Mouse (Mus musculus) gastrocnemius, postnatal 4 days (tissue): Measurements from ENCODE around the gene Slc25a12. TPM values are rescaled to one million over a fixed set of nuclear protein-coding genes. Genes with fewer than 3 reads are reported as not detected.

Experiments used
- DNase-seq, 2 experiments: peaks; one replicate each; pipeline ENCODE4 v3.0.0; 2021 to 2022; ENCODE audit warnings: low spot score in 2 of 2, mixed read lengths in 2 of 2
- total RNA-seq, 2 experiments: library from RNA; stranded (reverse); gene quantifications; 2 replicates each; pipeline ENCODE4 v1.2.3; 2021

Slc25a12 gene
- total RNA-seq, 2 experiments from 2014 or later = 179 to 227 TPM

DNA sequence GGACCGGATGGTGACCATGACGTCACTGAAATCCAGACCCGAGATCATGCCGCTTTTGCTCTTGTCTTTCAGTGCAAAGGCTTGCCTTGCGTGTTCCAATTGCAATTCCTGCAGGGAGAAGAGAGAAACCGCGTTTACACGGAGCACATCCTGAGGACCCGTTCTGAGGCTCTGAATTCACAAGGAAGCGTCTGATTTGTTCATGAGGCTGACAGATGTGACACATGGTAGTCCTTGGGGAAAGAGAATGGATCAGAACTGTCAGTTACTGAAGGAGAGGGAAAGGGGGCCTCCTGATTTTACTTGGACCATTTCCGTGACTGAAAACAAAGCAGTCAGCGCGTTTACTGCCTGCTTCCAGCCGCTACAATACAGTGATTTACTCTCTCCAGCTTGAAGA is 52.5 kb downstream of the Slc25a12 start:
- DNase-seq = no peak

DNA sequence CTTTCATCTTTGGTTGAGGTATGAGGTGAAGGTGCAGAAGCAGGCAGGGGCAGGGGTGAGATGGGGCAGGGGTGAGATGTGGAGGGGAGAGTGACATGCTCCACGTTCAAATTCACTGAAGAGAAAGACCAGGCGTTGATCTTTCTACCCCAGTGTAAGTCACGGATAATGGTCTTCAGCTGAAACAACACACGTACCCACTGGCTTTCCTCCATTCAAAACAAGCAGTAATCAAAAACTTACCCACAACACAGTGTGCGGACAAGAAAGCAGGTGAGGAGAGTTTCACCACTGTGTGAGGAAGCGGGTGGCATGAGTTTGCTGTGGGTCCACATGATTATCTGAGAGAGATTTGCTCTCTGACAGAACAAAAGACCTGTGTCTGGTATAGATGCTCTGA is 53.5 kb downstream of the Slc25a12 start:
- DNase-seq = no peak

DNA sequence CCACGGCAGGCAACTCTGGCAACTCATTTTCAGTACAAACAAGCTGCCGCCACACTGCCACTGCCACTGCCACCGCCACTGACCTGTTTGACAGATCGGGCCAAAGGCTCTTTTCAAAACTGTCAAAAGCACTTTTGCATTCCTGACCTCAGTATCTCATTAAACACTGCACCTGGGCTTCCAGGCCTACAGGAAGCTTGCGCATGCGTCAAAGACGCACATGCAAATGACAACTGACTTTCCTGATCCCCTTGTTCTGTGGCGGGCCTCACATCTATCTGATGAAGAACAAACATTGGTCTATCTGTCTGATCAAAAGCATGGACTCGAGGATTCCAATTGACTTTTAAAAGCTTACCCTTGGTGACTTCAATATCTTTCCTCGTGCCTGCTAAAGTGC is 55.5 kb downstream of the Slc25a12 start:
- DNase-seq = no peak

DNA sequence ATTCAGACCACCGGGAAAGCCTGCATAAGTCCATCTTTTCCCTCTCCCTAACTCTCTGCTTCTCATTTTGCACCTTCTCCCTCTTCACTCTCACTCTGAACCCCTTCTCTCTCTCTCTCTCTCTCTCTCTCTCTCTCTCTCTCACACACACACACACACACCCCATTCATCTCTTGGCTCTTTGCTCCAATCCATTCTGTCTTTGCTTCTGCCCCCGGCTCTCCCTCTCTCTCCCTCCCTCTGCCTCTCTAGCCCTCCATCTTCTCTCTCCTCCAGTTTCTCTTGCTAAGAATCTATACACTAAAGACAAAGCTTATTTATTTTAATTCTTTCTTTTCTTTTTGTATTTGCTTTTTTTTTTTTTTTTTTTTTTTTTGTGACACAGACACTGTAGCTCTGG is 57.8 kb downstream of the Slc25a12 start:
- no peak for DNase-seq

DNA sequence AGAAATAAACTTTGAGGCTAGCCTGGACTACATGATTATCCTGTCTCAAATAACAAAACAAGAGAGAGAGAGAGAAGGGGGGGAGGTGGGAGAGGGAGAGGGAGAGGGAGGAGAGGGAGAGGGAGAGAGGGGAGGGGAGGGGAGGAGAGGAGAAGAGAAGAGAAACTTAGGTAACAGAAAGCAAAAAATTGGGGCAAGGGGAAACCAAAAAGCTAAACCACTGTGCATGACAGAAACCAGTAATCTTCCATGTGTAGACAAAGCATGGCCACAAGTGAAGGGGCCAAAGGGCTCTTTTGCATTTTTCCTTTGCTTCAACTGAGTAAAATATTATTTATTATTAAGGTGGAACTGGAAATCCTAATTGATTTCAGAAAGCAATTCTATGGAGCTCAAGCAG is 61.2 kb downstream of the Slc25a12 start:
- no peak for DNase-seq

DNA sequence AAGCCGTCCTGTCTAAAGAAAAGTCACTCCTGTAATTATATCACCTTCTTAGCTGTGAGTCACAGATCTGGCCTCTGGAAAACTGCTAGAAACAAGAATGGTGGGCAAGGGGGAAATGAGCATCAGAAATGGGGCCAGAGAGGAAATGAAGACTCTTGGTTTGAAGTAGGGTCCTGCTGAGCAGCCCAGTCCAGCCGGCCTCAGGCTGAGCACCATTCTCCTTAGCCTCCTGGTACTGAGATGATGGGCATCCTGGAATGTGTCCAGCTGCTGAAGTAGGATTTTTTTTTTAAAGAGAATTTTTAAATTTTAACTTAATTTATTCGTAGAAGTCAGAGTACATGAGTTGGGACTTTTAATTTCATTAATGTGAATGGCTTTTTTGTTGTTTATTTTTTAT is 62.7 kb downstream of the Slc25a12 start:
- DNase-seq = no peak

DNA sequence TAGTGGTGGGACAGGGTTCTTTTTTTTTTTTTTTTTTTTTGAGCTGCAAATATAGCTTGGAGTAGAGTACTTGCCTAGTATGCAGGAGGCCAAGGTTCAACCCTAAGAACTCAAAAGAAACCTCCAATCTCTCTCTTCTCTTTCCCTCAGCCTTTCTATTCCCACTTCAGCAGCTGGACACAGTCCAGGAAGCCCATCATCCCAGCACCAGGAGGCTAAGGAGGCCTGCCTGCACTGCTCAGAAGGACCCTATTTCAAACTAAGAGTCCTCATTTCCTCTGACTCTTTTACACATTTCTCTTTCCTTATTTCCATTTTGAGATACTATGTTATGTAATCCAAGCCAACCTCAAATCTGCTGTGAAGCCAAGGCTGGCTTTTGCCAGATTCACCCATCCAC is 64.3 kb downstream of the Slc25a12 start:
- no peak for DNase-seq

DNA sequence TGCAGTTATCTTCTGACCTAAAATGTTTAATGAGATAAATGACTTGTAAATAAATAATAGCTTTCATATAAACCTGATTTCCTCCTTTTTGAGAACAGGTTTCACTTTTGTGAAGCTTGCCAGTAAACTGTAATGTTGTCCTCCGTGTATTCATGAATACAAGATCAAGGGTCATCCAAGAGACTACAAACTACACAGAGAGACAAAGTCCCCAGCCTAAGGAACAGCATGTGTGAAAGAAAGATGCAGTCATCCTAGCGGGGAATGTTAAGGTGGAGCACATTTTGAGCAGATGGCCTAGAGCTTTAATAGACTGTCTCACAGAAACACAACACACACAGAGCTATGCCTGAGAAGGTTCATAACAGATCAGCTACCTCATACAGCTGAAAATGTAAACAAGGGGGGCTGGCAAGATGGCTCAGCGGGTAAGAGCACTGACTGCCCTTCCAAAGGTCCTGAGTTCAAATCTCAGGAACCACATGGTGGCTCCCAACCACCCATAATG is 65.3 kb downstream of the Slc25a12 start:
- DNase-seq = no peak

DNA sequence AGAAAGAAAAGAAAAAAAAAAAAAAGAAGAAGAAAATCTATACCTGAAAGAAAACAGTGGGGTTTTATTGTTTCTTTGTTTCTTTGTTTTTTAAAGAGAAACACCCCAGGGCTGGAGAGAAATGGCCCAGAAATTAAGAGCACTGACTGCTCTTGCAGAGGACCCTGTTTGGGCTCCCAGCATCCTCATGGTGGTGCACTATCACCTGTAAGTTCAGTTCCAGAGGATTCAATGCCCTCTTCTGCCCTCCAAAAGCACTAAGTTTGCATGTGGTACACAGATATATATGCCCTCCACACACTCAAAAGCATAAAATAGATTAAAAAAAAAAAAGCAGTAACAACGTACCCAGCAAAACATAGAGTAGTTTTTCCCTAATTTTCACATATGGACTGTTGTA is 68.8 kb downstream of the Slc25a12 start:
- no peak for DNase-seq

DNA sequence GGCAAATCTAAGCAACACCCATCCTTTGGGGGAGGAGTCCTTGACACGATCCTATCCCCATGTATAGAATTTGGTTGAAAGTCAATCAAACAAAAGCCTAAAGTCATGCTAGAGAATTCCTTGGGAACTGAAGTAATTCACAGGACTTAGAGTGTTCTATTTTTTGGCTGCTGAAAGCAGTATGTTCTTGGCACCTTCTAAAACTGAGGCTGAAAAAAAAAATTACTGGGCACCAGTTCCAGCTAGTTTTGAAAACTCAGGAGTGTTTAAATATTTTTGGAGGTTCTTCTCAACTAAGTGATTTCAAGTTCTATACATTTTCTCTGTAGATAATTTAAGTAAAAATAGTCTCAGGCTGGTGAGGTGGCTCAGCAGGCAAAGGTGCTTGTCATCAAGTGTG is 70.0 kb downstream of the Slc25a12 start:
- no peak for DNase-seq

DNA sequence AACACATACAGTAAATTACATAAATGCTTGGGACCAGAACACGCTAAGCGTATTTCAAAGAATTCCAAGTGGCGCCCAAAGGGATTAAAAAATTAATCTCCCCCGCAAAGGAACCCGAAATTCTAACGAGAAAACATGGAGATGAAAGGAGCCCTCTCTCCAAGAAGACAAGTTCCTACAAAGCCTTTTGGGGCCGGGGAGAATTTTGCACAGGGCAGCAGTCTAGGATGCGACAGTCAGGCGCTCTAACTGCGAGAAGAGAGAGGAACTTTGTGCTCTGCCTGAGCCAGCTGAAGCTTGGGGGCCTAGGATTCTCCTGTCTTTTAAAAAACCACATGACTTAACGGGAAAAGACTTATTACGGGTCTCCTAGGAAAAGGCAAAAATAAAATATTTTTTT is 71.7 kb downstream of the Slc25a12 start:
- DNase-seq = no peak

DNA sequence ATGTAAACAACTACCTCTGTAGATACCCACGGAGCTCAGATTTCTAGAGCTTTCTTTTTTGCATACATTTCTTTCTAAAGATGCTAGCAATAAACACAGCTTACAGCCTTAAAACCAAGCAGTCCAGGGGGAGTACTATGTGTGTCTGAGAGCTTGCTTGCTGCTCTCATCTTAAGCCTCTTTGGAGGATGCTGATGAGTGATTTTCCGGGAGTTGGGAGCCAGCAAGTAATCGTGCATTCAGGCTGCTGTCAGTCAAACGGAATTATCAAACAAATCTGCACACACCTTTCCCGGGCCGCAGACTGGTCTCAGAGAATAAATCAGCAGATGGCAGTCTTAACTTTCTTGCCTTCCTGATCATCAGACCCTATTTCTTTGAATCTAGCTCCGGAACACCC is 73.1 kb downstream of the Slc25a12 start:
- no peak for DNase-seq

DNA sequence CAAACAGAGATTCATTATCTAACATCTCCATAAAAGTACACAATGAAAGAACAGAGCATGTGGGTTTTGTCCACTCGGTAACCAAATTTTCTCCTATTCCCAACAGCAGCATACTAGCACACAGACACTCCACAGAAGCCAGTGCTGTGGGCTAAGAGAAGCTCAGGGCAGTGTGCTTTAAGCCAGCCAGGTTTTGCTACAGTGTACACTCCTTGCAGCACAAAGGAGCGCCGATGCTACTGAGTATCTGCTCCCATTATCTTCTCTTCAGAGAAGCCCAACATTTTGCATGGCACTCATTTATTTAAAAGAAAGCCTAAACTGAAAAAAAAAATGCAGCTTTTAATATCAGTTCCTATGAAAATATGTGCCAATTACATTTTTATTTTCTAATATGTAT is 73.6 kb downstream of the Slc25a12 start:
- no peak for DNase-seq

DNA sequence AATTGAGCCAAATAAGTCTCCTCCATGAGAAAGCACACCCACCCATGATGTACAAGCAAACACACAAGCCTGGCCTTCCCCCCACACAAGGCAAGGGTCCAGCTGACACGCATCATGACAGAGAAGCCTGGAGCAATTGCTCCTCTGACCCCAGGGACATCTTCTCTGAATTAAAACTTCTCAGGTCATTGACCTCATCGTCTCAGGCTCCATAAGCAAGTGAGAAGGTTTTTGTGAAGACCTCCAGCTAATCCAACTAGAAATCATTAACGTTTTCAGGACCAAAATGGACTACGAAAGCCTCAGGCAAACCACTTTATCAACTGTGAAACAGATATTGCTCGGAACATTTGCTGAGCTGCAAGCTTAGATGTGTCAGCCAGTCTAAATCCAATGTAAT is 76.0 kb downstream of the Slc25a12 start:
- no peak for DNase-seq

DNA sequence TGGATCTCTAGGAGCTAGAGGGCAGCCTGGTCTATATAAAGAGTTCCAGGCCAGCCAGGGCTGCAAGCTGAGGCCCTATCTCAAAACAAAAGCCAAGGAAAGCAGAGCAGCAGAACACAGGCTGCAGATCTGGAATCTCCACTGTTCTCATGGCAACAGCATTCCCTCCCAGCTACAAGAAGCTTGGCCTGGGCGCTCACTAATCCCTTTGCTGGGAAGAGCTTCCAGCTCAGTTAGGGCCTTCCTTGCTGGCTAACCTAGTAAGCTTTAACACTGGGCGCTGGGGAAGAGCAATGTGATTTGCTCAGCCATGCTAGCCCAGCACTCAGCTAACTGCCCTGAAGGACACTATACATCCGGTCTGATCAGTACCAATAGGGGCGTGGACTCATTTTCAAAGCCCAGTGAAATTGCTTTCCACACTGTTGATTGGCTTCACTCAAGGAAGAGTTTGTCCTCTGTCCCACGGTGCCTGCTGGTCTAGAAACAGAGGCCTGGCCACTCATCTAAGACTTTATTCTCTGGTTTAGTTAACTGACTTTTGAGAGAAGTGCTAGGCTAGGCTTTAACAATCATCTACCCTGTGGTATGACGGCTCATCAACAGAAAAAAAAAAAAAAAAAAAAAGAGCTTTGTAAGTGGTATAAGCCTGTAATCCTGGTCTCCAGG is 77.3 kb downstream of the Slc25a12 start:
- no peak for DNase-seq

DNA sequence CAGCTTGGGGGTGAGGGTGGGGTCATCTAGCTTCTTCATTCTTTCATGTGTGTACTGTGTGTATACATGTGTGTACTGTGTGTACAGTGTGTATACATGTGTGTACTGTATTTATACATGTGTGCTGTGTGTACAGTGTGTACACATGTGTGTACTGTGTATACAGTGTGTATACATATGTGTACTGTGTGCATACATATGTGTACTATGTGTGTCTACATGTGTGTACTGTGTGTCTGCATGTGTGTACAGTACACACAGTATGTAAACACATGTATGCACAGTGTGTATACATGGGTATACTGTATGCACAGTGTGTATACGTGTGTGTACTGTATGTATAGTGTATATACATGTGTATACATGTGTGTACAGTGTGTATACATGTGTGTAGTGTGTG is 85.6 kb downstream of the Slc25a12 start:
- DNase-seq = no peak

DNA sequence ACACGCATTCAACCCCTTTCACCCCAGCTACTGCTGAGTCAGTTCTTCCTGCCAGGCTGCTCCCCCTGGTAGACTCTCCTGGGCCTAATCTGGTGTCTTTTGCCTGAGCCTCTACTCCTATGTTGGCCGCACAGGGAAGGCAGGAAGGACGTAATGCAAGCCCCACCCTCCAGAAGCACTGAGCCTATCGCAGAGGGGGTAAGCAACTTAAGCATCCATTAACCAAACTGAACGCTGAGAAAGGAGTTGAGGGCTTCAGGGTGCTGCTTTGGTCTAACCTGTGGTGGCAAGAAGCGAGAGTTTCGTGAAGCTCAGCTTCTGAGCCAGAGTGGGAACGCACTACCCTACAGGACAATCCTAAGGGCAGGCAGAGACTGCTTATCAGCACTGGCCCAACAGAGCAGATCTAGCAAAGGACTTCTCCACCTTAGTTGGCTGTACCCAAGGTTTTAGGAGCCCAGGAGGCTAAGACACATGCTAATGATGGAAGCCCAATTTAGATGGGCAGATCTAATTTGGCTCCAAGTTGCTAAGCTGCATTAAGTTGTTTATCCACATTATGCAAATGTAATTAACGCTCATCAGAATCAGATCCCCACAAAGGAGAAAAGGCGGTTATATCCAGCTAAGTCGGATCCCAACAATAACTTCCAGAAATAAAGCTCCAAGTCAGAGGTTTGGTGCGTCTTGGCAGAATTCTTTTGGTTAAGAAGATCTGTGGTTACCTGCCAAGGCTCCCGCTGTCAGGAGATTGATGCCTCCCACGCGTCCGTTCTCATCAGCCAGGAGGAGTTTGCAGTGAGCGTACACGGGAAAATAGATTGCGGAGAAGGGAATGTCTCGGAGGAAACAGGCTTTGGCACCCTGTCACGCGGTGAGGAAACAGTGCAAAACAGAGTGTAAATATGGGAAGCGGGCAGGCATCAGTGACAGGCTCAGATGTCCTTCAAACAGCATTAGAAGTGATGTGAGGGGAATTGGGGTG is 88.5 kb downstream of the Slc25a12 start:
- no peak for DNase-seq

DNA sequence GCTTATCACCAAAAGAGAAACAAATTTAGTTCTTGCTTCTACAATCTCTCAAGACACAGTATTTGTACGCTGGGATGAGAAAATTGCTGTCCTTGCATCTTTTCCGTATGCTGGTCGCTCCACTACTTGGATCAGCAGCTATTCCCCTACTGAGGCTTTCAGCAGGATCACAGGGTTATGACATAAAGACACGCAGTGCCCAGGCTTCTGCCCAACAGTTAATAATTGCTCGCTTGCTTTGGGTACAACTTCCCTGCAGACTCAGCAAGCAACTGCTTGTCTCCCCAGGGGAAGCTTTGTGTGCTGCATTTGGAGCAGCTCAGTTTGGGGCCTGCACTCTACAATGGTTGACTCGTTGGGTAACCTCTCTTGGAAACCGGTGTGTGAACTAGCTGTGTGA is 91.8 kb downstream of the Slc25a12 start:
- DNase-seq = no peak

DNA sequence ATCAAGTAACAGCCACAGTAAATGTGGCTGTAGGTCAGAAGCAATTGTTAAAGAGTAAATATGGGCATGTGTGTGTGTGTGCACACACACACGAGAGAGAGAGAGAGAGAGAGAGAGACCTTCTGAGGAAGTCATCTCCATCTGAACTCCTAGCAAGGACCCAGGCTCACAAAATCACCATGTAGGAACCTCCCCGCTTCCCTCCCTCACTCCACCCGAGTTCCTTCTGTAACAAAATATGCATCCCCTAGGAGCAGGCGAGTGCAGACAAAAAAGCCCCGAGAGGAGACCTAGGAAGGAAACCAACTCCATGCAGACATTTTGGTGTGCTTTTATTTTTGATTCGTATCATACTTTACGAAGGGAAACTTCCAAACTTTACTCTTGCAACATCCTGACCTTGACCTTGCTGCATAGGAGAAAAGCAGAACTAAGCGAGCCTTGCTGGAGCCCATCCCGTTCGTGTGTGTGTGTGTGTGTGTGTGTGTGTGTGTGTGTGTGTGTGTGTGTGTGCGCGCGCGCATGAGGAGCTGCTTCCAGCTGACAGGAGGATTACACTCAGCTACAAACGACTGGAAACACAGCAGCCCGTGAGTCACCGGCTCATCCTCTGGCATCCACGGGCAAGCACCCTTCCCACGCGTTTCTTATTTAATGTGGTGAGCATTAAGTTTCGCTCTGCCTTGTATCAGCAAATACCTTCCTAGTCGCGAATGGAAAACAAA is 93.4 kb downstream of the Slc25a12 start:
- DNase-seq = peak in 1 of 2 experiments; percentile 60

DNA sequence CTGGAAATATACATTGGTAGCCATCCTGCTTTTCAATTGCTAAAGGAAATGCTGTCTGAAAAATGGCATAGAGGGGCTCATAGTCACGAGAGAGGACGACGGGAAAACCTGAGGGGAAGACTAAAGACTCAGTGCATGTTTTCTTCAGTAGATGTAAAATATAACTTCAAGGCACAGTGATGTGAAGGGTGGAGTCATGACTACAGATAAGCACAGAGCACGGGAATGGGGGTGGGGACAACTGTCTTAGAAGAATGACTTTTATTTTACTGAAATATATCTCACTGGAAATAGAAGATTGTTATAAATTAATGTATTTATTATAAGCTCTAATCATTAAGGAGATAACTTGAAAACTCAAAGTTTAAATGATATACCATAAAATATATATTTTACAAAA is 97.5 kb downstream of the Slc25a12 start:
- DNase-seq = no peak

DNA sequence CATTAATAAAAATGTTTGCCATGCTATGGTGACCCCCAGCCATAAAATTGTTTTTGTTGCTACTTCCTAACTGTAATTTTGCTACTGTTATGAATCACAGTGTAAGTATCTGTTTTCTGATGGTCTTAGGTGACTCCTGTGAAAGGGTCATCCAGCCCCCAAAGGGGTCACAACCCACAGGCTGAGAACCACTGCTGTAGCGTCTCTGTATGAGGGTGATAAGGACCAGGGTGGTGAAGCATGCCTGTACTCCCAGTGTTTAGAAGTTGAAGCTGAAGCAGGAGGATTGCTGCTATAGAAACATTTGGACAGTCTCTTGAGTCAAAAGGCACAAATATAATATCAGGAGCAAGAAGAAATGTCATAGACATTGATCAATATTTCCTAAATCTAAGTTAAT is 98.2 kb downstream of the Slc25a12 start:
- no peak for DNase-seq

DNA sequence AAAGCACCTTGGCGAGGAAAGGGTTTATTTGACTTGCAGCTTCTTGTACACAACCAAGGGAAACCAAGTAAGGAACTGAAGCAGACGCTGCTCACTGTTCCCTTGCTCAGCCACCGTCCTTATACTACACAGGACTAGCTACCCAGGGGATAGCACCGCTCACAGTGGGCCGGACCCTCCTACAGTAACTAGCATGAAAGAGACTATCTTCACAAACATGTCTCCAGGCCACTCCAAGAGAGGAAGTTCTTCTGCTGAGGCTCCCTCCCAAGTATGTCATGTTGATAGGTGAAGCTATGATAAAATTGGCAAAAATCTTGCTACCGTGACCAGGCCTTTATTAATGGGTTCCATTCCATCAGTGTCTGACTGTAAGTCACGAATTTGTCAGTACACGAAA is 98.9 kb downstream of the Slc25a12 start:
- no peak for DNase-seq
